Mouse (Mus musculus): ENCODE measurements around the gene Col6a5.

Gene Col6a5

DNA sequence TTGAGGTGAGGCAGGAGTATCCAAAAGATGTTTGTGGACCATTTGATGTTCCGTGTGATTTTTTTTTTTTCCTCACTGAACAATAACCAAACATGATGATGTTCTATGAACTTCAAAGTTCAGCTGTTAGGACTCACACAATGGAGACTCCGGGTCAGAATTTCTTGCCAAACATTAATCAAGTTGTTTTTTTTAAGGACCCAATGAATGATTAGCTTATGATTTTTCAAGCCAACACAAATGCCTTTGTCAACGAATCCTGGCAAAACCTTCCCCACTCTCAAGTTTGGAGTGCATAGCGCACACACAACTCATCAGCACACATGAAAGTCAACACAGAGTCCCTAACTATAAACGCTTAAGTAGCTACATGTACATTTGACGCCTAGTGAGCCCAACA lies 139.7 kb downstream of the Col6a5 start:
- DNase-seq (ENCODE audit: low spot score): no peak

DNA sequence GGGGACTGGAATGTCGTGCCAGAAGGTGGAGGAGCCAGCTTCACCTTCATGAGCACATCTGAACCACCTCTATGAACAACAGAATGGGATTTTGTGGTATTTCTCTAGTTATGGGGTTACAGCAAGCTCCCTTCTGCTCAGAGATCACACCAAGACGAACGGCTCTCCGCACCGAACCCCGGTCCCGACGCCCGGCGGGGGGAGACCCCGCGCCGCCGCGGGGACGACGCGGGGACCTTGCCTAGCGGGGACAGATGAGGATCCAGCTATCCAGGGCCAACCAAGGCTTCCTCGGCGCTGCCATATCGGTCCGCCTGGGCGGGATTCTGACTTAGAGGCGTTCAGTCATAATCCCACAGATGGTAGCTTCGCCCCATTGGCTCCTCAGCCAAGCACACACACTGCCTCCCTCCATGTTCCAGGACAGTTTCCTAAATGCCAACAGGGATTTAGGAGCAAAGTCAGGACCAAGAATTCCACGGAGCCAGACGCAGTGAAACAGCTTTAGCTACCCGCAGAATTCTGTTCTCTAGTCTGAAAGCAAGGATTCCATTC lies 141.2 kb downstream of the Col6a5 start:
- DNase-seq (ENCODE audit: low spot score): no peak

DNA sequence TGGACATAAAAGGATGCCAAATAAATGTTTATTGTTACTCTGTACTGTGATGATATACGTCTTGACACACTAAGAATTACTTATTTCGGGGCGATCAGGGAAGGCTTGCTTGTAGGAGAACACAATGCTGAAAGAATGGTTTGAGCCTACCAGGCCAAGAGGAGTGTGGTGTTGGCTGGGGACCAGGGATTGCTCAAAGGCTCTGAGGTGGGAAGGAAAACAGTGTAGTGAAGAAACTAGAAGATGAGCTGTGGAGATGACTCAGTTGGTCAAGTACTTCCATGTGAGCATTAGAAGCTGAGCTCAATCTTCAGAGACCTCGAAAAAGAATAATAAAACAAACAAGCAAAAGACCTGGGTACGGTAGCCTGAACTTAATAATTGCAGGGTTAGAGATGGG lies 146.0 kb downstream of the Col6a5 start:
- no peak for DNase-seq (ENCODE audit: low spot score)

DNA sequence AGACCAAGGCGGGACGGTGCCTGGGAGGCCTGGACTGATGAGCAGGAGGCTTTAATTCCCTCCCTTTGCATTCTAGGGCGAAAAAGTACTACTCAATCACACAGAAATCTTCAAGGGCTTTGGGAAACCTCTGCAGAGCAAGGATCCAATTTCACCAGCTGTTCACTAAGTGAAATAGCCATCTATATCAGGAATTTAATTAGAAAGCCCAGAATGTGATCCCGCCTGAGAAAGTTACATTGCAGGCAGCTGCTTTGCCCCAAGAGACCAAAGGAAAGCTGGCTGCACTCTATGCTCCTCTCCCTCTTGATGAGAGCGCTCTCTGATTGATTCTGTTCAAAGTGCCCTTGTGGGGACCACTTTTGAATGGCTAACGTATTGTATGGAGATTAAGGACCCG lies 149.0 kb downstream of the Col6a5 start:
- DNase-seq (ENCODE audit: low spot score): no peak

DNA sequence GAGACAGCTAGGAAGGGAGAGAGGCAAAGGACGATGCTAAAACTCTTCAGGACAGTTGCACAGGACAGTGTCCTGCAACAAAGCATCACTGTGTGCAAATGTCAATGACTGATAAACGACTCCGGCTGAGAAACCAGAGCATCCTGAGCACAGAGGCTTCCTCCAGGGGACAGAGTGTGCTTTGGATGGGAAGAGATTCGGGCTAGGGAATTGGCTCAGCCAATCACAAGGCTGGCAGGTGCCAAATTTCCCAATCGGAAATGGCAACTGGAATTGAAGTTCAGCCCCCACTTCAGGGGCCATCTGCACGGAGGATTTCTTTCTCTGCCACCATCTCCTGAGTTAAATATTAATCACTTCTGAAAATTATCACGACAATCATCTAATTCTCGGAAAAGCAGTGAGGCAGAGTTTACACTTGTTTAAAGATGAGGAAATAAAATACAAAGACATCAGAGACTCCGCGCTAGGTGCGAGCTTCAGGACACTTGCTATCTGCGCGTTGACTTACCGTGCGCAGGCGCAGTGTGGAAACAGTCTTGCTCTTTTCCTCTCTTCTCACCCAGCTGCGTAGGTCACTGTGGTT lies 151.4 kb downstream of the Col6a5 start:
- no peak for DNase-seq (ENCODE audit: low spot score)
